Mouse (Mus musculus): ENCODE results near the gene Rab44.

DNA sequence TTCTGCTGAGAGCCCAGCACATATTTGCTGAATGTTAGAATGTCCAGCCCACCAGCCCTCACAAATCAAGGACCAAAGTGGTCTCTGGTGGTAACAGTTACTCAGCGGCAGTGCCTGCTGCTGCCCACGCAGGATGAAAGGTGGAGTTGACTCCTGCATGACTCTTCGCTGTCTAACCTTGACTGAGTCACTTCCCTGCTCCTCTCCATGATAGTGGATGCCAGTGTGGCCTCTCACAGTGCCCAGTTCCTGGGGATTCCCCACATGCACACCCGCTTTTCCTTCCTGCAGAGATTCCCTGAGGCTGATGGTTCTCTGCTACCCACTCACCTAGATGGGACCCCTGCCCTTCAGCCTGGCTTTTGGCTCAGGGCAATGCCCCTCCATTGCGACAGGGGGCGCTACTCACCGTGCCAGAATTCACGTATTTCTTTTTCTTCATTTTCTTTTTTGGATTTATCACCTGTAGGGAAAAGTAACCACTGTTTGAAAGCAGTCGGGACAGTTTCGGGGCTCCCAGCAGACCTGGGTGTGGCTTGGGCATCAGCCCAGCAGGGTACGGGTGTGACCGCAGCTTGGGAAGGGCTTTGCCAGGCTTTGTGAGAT lies 55.2 kb downstream of the Rab44 start:
- TF ChIP-seq CTCF (IDR thresholded peaks at IDR 0.05; ENCODE audit: low read depth, low read length) (peak; percentile 76), POLR2AphosphoS5 (IDR thresholded peaks at IDR 0.05; ENCODE audit: insufficient replicate concordance, low read depth, low read length) (no peak)

Measured in G1E (cell line).